Mouse (Mus musculus): Measurements from ENCODE around the gene Slc6a9.

Slc6a9 gene

DNA sequence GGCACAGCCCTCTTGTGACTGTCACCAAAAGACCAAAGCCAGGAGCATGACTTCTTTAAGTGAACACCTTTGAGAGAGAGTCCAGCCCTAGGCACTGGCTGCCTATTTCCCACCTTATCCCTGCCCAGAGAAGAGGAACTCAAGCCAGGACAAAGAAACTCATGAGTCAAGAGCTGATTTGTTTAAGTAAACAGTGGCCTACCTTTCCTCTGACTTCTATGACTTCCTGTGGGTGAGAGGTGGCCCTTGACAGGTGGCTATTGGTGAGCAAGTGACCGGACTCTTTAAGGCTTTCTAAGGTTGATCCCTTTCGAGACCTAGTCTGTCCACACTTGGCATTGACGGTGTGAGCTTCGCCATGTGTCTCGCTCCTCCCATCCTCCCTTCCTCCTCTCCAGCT lies 6.5 kb downstream of the Slc6a9 start:
- no peak for DNase-seq (ENCODE audit: low spot score in 2 of 2)

DNA sequence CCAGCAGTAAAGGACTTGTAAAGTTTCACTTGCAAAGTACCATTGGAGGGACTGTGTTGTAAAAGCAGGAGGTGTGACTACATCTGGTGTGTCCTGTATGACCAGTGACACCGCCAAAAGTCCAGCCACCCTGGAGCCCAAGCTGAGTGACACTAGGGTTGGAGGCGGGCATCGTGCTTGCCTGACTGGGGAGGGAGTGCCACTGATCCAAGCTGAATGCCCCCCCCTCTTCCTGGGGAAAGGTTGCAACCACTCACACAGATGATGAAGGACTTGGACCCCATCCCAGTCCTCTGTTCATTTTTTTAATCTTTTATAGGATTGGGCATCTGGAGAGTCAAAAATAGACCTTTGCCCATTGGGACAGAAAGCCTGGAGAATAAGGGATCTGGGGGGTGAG lies 7.3 kb downstream of the Slc6a9 start:
- no peak for DNase-seq (ENCODE audit: low spot score in 2 of 2)

DNA sequence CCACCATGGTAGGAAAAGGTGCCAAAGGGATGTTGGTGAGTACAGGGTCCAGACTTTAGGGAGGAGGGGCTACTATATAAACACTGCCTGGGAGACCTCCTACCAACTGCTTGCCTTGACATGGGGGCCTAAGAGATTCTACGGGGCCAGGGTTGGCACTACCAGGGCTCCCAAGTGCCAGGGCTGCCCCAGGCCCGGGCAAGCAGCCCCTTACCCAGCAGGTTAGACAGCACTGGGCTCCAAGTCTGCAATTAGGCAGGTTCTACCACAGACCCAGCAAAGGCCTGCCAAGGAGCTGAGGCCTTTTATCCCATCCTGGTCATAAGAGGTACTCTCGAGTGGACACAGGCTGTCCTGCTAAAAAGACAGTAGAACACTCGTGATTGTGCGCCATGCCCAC lies 8.8 kb downstream of the Slc6a9 start:
- DNase-seq (ENCODE audit: low spot score in 2 of 2): no peak

DNA sequence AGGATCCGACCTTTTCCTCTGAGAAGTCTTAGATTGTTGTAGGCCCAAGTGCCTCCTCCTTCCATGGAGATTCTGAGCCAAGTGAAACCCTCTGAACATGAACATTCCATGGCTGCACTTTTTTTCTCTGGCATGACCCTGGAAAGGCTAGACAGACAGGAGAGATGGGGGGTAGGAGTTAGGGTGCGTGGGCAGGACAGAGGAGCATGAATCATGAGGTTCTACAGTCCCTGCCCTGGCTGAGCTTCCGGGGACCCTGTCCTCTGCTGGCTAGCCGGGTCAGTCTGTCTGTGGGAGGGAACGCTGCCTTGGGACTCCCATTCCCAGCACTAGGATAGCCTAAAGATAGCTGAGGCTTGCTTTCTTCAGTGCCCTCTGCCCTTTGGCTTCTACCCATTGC lies 10.2 kb downstream of the Slc6a9 start:
- no peak for DNase-seq (ENCODE audit: low spot score in 2 of 2)

DNA sequence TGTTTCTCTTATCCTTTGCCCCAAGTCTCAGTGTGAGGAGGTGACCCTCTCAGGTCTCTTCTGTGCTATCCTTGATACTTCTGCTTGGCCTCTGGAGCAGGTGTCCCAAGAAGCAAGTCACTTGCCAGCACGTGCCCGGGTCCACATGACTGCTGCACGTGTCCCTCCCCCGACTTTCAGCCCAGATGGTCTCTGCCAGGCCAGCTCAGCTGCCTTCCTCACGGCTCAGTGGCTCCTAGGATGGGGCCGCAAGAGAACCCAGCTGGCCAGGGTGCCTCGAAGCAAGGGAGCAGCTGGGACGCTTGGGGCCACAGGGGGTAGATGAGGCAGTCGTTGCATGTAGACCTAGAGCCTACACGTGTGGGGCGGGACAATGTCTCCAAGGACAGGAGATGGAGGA lies 11.0 kb downstream of the Slc6a9 start:
- no peak for DNase-seq (ENCODE audit: low spot score in 2 of 2)

DNA sequence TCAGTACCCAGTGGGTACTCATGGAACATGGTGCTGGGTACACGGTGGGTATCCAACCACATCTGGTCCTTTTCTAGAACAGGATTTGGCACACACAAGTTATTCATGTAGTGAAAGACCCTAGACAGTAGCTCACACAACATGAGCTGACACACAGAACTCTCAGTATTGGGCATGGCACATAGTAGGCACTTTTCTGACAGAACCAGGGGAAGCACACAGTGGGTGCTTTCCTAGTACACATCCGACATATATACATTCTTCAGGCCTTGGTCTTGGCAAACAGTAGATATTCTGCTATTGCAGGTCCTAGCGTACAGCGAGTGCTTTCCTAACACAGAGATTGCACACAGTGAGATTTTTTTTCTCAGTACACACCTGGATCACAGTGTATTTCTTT lies 12.0 kb downstream of the Slc6a9 start:
- no peak for DNase-seq (ENCODE audit: low spot score in 2 of 2)

DNA sequence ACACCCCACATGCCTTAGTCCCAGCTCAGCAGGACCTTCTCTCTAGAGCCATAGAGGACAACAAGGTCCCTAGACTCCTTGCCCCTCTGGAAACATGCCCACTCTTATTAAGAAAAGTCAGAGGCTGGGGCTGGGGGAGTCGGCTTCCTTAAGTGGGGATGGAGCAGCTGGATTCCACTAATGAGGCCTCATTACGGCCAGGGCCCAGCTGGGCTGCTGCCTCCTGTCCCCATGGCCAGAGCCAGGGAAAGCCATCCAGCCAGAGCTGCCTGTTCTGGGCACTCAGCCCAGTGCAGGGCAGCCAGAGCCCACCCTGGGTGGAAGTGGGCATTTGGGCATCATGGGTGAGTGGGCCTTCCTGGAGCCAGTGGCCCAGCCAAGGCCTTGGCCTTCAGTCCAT lies 12.7 kb downstream of the Slc6a9 start:
- no peak for DNase-seq (ENCODE audit: low spot score in 2 of 2)

DNA sequence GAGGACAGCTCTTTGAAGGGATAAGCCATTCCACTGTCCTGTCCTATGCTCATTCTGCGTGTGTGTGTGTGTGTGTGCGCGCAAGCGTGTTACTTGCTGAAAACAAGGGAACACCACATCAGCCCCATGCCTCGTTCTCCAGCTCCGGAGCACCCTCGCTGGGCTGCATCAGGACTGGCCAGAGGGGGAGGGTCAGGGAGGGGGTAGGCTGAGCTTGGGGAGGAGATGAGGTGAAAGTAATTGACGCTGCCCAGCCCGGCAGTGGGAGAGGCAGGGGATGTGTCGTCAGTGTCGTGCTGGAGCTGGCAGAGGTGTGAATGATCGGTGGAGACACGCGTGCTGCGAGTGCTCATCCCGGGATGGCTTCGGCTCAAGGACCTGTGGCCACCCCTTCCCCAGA lies 14.8 kb downstream of the Slc6a9 start:
- DNase-seq (ENCODE audit: low spot score in 2 of 2): no peak

DNA sequence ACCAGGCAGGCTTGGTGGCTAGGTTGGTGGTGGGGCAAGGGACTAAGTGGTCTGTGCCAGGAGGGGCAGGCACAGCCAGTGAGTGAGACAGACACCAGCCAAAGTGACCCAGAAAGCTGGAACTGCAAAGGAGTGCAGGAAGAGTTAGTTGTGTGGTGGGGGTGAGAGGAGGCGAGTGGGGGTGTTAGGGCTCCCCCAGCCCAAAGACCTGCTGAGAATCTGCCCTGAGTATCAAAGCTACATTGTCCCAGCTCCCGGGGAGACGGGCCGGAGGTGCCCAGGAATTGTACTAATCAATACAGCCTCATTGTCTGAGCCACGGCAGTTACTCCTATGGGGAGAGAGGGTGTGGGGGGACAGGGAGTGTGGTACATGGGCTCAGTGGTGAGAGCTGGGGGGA lies 15.2 kb downstream of the Slc6a9 start:
- no peak for DNase-seq (ENCODE audit: low spot score in 2 of 2)

DNA sequence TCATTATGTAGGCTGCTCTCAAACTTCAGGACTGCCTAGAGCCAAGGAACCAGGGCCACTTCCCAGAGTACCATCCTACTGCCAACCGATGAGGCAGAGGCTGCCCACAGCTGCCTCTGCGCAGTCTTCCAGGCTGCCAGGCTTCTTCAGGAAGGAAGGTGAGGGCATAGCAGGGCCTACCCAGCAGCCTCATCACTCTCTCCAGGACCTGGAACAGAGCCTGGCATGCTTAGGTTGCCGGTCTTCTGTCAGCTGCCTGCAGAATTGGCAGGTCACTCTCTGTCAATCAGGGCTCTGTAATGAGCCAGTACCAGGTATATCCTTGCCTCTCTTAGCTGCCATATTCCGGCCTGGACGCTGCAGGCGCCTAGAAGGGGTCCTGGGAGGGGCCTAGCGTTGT lies 15.9 kb downstream of the Slc6a9 start:
- no peak for DNase-seq (ENCODE audit: low spot score in 2 of 2)

DNA sequence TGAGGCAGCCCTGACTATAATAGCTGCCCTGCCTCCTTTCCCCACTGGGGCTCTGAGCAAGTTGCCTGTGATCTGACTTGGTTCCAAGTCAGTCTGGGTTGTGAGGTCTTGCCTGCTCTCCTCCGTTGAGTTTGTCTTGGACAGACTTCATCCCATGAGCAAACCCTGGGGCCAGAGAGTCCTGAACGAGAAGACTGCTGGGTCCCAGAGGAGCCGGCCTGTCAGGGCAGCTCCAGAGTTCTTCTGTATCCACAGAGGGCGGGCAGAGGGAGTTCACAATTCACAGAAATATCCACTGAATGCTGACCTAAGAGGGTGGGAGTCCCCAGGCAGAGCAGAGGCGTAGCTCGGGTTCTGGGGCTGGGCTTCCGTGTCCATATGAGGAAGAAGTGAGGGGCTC lies 16.6 kb downstream of the Slc6a9 start:
- DNase-seq (ENCODE audit: low spot score in 2 of 2): no peak

DNA sequence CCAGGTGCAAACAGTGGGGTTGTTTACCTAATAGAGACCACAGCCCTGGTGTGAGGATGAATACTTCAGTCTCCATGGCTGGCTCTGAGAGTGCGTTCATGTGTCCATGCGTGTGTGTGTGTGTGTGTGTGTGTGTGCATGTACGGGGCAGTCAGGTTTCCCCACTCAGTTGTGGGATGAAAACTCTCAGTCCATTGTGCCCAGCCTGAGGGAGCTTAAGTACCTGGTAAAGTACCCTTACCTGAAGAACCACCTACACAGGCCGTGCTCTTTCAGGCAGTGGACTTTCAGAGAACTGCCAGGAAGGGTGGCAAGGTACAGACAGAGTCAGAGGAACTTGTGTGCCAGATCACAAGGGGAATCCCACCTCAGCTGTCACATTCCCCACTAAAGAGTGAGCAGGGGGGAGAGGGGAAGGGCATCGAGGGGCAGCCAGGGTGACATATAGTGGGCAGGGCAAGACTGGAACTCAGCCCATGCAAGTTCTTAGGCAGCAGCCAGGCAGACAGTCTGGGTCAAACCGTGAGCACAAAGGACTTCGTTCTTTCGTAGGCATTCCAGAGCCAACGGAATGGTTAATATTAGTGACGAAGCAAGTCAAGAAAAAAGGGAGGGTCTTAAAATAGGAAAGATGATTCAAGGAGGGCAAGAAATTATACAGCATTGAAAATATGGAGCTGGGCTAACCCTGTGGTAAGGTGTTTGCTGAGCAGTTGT lies 18.0 kb downstream of the Slc6a9 start:
- DNase-seq (ENCODE audit: low spot score in 2 of 2): no peak

DNA sequence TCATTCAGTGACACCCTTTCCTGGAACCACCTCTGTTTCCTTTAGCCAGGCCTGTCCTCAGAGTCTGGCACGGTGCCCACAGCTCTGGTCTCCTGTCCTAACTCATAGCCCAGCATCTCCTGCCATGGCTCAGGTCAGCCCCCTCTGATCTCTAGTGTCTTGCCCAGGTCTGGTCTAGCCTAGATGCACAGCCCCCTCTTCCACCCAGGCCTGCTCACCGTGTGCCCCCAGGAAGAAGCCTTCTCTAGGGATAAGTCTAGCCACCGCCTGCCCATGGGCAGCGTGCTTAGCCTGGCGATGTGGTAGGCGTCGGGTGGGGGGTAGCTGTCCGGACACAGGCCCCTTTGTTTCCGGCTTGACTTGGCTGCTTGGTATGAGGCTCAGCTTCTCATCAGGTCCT lies 20.8 kb downstream of the Slc6a9 start:
- no peak for DNase-seq (ENCODE audit: low spot score in 2 of 2)

DNA sequence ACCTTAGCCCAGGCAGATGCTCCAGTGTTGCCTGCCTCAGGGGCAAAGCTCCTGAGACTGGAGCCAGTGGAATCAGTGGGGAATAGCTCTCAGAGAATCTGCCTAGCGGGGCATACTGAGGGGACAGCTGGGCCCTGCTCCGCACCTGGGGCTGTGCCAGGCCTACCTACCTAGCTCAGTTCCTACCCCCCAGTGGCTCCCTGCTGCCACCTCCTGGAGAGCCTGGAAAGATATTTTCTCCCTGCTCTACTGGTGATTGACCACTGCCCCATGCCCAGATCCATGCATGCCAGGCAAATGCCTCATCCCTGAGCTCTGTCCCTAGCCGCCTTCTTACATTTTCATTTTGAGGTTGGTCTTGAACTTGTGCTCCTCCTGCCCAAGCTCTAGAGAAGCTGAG lies 24.5 kb downstream of the Slc6a9 start:
- peak; percentile 46 to 60 for DNase-seq (ENCODE audit: low spot score in 2 of 2)

DNA sequence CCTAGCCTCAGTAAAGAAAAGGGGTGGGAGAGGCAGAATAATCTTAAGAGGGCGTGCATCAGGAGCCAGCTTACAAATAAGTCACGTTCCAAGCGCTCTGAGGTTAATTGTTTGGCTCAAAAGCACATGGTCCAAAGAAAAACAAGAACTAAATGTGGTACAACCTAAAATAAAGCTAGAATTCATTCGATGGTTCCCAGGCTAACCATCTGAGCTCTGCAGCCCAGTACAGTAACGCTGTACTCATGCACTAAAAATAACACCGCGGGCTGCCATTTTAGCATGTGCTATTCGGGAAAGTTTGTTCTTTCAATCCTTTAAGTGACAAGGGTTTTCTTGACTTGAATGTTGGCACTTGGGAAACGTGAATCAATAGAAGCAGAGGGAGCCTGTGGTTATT lies 26.3 kb downstream of the Slc6a9 start:
- no peak for DNase-seq (ENCODE audit: low spot score in 2 of 2)

DNA sequence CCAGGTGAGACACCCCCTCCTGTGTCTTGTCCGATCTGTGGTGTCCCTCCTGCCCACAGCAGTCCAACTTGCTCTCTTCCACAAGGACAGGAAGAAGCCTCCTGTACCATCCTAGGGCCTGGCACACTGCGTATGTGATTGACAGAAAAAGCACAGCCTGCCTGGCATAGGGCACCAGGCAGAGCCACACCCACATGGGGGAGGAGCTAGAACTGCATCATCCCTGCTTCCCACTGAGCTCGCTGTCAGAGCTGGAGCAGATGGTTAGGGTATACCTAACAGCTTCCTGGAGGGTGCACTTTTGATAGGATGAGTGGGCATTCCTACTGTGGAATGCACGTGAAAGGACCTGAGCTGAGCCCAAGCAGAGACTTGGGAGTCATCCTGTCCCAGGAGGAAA lies 28.5 kb downstream of the Slc6a9 start:
- DNase-seq (ENCODE audit: low spot score in 2 of 2): no peak

DNA sequence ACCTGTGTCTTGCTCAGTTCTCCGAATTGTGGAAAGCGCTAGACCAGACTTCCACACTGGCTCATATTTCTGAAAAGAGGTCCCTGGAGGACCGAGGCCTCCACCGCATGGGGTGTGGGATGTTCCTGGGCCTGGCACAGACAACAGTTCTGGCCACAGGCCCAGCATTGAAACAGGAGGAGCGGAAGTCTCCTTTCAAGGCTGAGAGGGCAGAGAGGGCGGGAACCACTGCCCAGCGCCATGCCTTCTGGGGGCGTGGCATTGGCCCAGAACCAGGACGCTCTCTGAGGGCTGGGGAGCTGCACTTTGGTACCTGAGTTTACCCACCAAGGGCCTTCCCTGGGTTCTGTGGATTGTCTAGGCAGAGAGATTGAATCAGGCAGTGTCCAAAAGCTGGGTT lies 31.8 kb downstream of the Slc6a9 start:
- DNase-seq (ENCODE audit: low spot score in 2 of 2): peak; percentile 36 to 75

DNA sequence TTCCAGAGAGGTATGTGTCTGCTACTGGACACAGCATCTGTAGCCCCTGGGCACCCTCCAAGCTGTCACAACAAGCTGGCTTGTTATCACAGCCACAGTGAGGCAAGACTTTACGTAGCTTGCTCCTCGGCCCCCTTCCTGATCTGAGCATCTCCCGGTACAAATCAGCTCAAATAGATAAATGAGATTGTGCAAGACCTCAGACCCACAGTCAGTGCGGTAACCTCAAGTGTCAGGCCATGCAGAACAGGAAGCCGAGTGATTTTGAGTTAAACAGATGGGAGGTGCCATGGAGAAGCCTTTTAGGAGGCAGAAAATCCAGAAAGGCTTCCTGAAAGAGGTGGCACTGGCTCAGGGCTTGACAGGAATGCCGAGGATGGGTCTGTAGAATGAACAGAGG lies 32.7 kb downstream of the Slc6a9 start:
- no peak for DNase-seq (ENCODE audit: low spot score in 2 of 2)

DNA sequence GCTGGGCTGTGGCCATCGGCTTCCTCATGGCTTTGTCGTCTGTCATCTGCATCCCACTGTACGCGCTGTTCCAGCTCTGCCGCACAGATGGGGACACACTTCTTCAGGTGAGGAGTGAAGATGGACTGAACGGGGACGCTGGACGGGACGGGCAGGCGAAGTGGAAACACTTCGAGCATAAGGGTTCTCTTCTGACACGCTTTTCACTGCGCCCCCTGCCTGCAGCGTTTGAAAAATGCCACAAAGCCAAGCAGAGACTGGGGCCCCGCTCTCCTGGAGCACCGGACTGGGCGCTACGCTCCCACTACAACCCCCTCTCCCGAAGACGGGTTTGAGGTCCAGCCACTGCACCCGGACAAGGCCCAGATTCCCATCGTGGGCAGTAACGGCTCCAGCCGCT lies 33.5 kb downstream of the Slc6a9 start:
- DNase-seq (ENCODE audit: low spot score in 2 of 2): peak; percentile 19 to 35

DNA sequence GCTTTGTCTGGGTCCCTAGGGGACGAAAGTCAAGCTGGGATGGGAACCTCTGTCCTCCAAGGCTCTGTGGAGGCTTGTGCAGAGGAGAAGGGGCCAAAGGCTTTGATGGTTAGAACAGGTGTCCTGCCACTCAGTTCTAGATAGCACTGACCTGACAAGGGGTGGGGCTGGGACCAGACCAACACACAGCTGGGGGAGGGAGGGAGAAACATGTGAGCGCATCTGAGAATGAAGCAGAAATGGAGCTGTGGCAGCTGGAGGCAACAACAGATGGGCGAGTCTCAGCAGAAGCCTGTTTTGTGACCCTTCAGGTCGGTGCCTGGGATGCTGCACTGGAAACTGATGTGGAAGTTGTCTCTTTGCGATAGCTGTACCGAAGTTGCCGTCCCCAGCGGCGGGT lies 35.0 kb downstream of the Slc6a9 start:
- no peak for DNase-seq (ENCODE audit: low spot score in 2 of 2)

DNA sequence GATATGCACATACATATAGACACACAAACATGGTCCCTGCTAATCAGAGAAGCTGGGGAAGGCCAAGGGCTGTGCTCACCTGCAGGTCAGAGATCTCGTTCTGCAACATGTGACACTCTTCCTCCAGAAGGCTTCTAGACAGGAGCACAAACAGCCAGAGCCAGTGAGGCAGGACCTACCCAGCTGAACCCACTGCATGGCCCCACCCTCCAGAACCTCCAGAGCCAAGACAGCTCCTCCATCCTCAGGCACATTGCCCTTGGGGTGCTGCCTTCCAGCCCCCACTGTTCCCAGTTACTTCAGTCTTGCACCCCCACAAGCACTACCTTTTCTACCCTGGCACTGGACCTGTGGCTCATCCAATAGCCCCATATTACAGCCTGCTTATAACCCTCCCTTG lies 36.1 kb downstream of the Slc6a9 start:
- DNase-seq (ENCODE audit: low spot score in 2 of 2): no peak

DNA sequence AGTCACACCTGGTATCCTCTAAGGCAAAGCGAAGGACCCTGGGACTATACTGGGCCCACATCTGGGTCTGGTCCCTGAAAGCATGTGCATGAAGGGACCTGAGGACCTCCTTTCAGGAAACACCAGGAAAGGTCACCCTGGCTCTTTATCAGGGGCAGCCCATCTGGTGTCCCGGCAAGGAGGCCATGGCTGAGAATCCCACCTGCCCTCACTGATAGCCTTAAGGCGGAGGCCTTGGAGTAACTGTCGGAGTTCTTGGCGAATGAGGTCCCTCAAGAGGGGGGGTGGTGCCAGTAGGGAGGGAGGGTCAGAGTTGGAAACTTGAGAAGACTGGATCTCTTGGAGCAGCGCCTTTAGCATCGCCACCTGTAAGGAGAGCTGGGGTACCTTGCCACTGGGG lies 37.5 kb downstream of the Slc6a9 start:
- DNase-seq (ENCODE audit: low spot score in 2 of 2): no peak

DNA sequence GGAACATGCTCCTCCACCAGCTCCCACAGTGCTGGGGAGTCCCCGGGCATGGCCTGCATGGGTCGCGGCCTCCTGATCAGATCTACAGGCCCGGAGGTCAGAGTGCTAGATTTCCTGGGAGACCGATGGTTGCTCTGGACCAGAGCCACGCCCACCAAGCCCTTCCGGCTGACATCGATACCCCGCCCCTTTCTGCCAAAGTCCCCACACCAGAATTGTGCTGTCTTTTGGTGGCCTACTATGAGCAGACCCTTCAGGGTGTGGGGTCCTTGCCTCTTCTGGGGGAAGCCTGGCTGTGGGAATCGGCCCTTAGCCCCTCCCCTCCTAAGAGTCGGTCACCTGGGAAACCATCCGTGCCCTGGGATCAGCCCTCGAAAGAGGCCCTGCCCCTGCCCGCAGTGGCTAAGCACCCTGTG lies 38.2 kb downstream of the Slc6a9 start, which contains the start of gene Ccdc24:
Gene Ccdc24, minus strand, starts transcription at position 87 of the 416 bp plus-strand sequence.
- no peak for DNase-seq (ENCODE audit: low spot score in 2 of 2)

DNA sequence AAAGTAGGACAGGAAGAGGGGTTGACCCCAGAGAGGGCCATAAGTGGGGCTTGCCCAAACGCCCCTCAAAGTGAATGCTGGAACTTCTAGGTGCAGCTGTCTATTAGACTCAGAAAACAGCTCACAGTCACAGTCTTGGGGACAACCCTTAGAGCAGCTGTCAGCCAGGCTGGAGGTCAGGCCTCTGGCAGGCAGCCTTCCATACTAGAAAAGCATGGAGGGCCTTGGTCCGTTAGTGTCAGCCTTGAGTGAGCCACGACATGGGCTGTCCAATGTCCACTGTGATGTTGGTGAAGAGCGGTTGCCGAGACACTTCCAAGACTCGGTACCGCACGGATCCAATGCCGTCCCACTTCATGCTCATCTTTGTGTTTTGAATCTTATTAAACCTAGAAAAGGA lies 39.3 kb downstream of the Slc6a9 start:
- no peak for DNase-seq (ENCODE audit: low spot score in 2 of 2)

Data from urinary bladder, postnatal 36 days (tissue).